Mouse (Mus musculus): ENCODE results near the gene Ptgs1. TPM values are rescaled to one million over a fixed set of nuclear protein-coding genes. Genes with fewer than 3 reads are reported as not detected.
A peak's percentile ranks its signal among the peaks of the same experiment; 100 is the strongest.
"Not testable (repeated sequence)": the region's sequence is repeated elsewhere in the genome, so short reads cannot be mapped to it uniquely, and the experiment has no call there.

The Ptgs1 gene
- 122 TPM for polyA plus RNA-seq (2012; fragmentation: generic; extraction: Trizol)

DNA sequence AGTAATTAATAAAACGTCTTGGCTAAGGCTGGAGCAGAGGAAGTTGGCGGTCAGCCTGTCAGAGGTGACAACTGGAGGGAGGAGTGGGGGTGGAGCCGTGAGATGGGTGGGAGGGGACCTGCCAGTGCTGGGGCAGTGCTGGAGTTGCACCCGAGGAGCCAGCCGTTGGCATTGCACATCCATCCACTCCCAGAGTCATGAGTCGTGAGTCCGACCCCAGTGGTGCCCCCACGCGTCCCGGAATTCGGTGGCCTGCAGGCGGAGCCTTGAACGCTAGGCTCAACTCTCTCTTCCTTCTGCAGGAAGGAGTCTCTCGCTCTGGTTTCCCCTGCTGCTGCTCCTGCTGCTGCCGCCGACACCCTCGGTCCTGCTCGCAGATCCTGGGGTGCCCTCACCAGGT is at the start of gene Ptgs1:
TSS of gene Ptgs1 (plus strand) at position 61 of the 400 bp plus-strand sequence.
- Histone ChIP-seq H3K4me2 (ENCODE audit: low read depth) (peak within 1 kb of the TSS; percentile 78), H3ac (ENCODE audit: control insufficient read depth, insufficient read length) (peak within 1 kb of the TSS; percentile 3), H3K27me3 (ENCODE audit: control insufficient read depth, insufficient read depth, insufficient read length) (no peaks in the 10 kb centered on the region), H3K4me3 (peak within 1 kb of the TSS; percentile 92), H3K79me2 (ENCODE audit: control insufficient read depth, insufficient read depth) (peaks cover 40% of the 10 kb centered on the region), H3K36me3 (ENCODE audit: control insufficient read depth, insufficient read depth) (no peaks in the 10 kb centered on the region)
- TF ChIP-seq E2F4 (IDR thresholded peaks at IDR 0.05; ENCODE audit: insufficient read depth) = no peak
- TF ChIP-seq SRF (IDR thresholded peaks at IDR 0.05; ENCODE audit: control insufficient read depth, insufficient read length, low read depth) = no peak
- peak; percentile 90 for TF ChIP-seq POLR2A (IDR thresholded peaks at IDR 0.05; ENCODE audit: insufficient read length, low read depth)
- no peak for TF ChIP-seq USF1 (IDR thresholded peaks at IDR 0.05; ENCODE audit: low read depth)
- TF ChIP-seq REST (IDR thresholded peaks at IDR 0.05; ENCODE audit: insufficient read depth, insufficient read length) = no peak
- TF ChIP-seq TCF3 (IDR thresholded peaks at IDR 0.05; ENCODE audit: insufficient read length, low read depth) = no peak
- peak; percentile 97 for TF ChIP-seq POLR2AphosphoS2 (IDR thresholded peaks at IDR 0.05; ENCODE audit: insufficient read length, low read depth)
- no peak for TF ChIP-seq MAX (IDR thresholded peaks at IDR 0.05; ENCODE audit: low read depth)
- no peak for TF ChIP-seq CEBPB (IDR thresholded peaks at IDR 0.05; ENCODE audit: insufficient read depth, poor library complexity, severe bottlenecking)
- peak in 1 of 3 experiments; percentile 56 for TF ChIP-seq MYOG (IDR thresholded peaks at IDR 0.05; ENCODE audit: control insufficient read depth in 1 of 3, insufficient read depth in 1 of 3, insufficient read length in 2 of 3, low read depth in 2 of 3)
- TF ChIP-seq MYOD1 (IDR thresholded peaks at IDR 0.05; ENCODE audit: control insufficient read depth in 1 of 3, insufficient read length in 2 of 3, low read depth in 2 of 3) = peak in 2 of 3 experiments; percentile 22 to 76
- no peak for TF ChIP-seq TCF12 (IDR thresholded peaks at IDR 0.05; ENCODE audit: insufficient read depth, poor library complexity, severe bottlenecking)

DNA sequence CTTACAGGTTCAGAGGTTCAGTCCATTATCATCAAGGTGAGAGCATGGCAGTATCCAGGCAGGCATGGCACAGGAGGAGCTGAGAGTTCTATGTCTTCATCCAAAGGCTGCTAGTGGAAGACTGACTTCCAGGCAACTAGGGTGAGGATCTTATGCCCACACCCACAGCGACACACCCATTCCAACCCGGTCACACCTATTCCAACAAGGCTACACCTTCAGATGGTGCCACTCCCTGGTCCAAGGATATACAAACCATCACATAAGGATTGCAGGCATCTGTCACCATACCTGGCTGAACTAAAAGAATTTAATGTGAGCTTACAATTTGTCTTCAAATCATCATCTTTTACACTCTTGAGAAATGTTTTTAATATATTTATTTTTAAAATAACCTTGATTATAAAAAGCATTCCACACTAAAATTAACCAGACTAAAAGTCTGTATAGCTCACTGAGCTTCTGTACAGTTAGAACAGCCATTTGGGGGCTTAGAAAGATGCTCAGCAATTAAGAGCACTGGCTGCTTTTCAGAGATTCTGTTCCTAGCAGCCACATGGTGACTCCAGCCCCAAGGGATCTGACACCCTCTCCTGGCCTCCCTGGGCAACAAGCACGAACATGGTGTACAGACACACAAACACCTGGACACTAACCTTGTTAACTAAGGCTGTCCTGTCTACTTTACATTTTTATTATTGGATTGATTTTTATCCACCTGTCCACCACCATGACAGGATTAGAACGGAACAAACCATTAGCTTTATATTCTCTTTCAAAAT is 48.4 kb upstream of the Ptgs1 start:
- H3K4me3 ChIP-seq; H3ac ChIP-seq (ENCODE audit: control insufficient read depth, insufficient read length); H3K79me2 ChIP-seq (ENCODE audit: control insufficient read depth, insufficient read depth); H3K27me3 ChIP-seq (ENCODE audit: control insufficient read depth, insufficient read depth, insufficient read length); H3K36me3 ChIP-seq (ENCODE audit: control insufficient read depth, insufficient read depth); H3K4me2 ChIP-seq (ENCODE audit: low read depth): not testable (repeated sequence)

DNA sequence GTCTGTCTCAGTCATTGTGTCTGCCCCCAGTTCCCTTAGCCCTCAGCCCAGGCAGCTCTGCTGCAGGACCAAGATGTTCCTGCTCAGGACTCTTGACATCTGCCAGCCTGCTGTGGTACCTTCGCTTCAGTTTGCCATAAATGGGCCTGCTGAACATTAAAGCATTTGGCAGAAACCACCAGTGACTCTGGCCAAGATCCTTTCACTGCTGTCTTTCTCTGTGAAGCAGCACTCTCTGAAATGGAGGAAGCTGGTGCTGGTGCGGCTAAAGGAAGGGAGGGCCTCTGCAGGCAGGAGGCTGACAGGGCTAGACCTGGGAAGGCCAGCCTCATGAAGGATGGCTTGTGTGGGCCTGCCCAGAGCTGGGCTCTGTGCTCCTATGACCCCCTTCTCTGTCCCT is 46.9 kb upstream of the Ptgs1 start:
- no peaks in the 10 kb centered on the region for H3K27me3 ChIP-seq (ENCODE audit: control insufficient read depth, insufficient read depth, insufficient read length)
- no peaks in the 10 kb centered on the region for H3K79me2 ChIP-seq (ENCODE audit: control insufficient read depth, insufficient read depth)
- peaks cover 6% of the 10 kb centered on the region for H3K36me3 ChIP-seq (ENCODE audit: control insufficient read depth, insufficient read depth)
- no peak overlapping the region for H3K4me3 ChIP-seq
- TF ChIP-seq TCF12 (IDR thresholded peaks at IDR 0.05; ENCODE audit: insufficient read depth, poor library complexity, severe bottlenecking) = no peak
- TF ChIP-seq MYOD1 (IDR thresholded peaks at IDR 0.05; ENCODE audit: control insufficient read depth in 1 of 3, insufficient read length in 2 of 3, low read depth in 2 of 3) = no peak
- TF ChIP-seq TCF3 (IDR thresholded peaks at IDR 0.05; ENCODE audit: insufficient read length, low read depth) = no peak
- no peak for TF ChIP-seq MYOG (IDR thresholded peaks at IDR 0.05; ENCODE audit: control insufficient read depth in 1 of 3, insufficient read depth in 1 of 3, insufficient read length in 2 of 3, low read depth in 2 of 3)
- no peak for TF ChIP-seq USF1 (IDR thresholded peaks at IDR 0.05; ENCODE audit: low read depth)
- no peak for TF ChIP-seq SRF (IDR thresholded peaks at IDR 0.05; ENCODE audit: control insufficient read depth, insufficient read length, low read depth)
- no peak for TF ChIP-seq MAX (IDR thresholded peaks at IDR 0.05; ENCODE audit: low read depth)
- TF ChIP-seq POLR2A (IDR thresholded peaks at IDR 0.05; ENCODE audit: insufficient read length, low read depth) = no peak
- no peak for TF ChIP-seq REST (IDR thresholded peaks at IDR 0.05; ENCODE audit: insufficient read depth, insufficient read length)
- no peak for TF ChIP-seq CEBPB (IDR thresholded peaks at IDR 0.05; ENCODE audit: insufficient read depth, poor library complexity, severe bottlenecking)
- no peak for TF ChIP-seq E2F4 (IDR thresholded peaks at IDR 0.05; ENCODE audit: insufficient read depth)
- TF ChIP-seq POLR2AphosphoS2 (IDR thresholded peaks at IDR 0.05; ENCODE audit: insufficient read length, low read depth) = no peak
- H3K4me2 ChIP-seq (ENCODE audit: low read depth) = no peak overlapping the region
- H3ac ChIP-seq (ENCODE audit: control insufficient read depth, insufficient read length) = no peak overlapping the region

DNA sequence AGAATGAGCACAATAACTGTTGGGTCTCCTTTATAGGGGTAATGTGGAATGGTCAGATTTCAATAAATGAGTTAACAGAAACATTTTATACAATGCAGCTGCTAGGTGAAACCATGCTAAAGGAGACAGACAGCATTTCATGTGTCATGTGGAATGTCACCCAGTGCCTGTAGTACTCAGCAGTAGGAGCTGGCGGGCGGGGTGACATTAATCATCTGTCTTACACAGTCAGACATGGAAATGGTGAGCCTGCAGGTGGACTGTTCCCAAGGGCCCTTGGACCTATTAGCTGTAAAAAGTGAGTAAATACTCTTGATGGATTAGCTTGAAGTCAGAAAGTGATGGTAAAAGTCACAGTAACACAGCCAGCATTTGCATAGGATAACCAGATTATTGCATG is 46.0 kb upstream of the Ptgs1 start:
- peaks cover 6% of the 10 kb centered on the region for H3K36me3 ChIP-seq (ENCODE audit: control insufficient read depth, insufficient read depth)
- H3K4me3 ChIP-seq = no peak overlapping the region
- TF ChIP-seq MAX (IDR thresholded peaks at IDR 0.05; ENCODE audit: low read depth) (no peak), USF1 (IDR thresholded peaks at IDR 0.05; ENCODE audit: low read depth) (no peak), MYOG (IDR thresholded peaks at IDR 0.05; ENCODE audit: control insufficient read depth in 1 of 3, insufficient read depth in 1 of 3, insufficient read length in 2 of 3, low read depth in 2 of 3) (no peak), REST (IDR thresholded peaks at IDR 0.05; ENCODE audit: insufficient read depth, insufficient read length) (no peak), CEBPB (IDR thresholded peaks at IDR 0.05; ENCODE audit: insufficient read depth, poor library complexity, severe bottlenecking) (no peak), SRF (IDR thresholded peaks at IDR 0.05; ENCODE audit: control insufficient read depth, insufficient read length, low read depth) (no peak), TCF3 (IDR thresholded peaks at IDR 0.05; ENCODE audit: insufficient read length, low read depth) (no peak), MYOD1 (IDR thresholded peaks at IDR 0.05; ENCODE audit: control insufficient read depth in 1 of 3, insufficient read length in 2 of 3, low read depth in 2 of 3) (no peak), TCF12 (IDR thresholded peaks at IDR 0.05; ENCODE audit: insufficient read depth, poor library complexity, severe bottlenecking) (no peak), E2F4 (IDR thresholded peaks at IDR 0.05; ENCODE audit: insufficient read depth) (no peak), POLR2A (IDR thresholded peaks at IDR 0.05; ENCODE audit: insufficient read length, low read depth) (no peak), POLR2AphosphoS2 (IDR thresholded peaks at IDR 0.05; ENCODE audit: insufficient read length, low read depth) (no peak)
- no peaks in the 10 kb centered on the region for H3K27me3 ChIP-seq (ENCODE audit: control insufficient read depth, insufficient read depth, insufficient read length)
- no peak overlapping the region for H3ac ChIP-seq (ENCODE audit: control insufficient read depth, insufficient read length)
- H3K4me2 ChIP-seq (ENCODE audit: low read depth) = no peak overlapping the region
- H3K79me2 ChIP-seq (ENCODE audit: control insufficient read depth, insufficient read depth) = no peaks in the 10 kb centered on the region
